Mouse (Mus musculus): ENCODE data around the gene Lsm4. TPM values are rescaled to one million over a fixed set of nuclear protein-coding genes. Genes with fewer than 3 reads are reported as not detected.

Gene Lsm4
- polyA plus RNA-seq, 1 experiment from 2014 or later = 301 TPM

- Histone ChIP-seq H3K36me3 (no peaks in the 10 kb centered on the region), H3K9me3 (replicated peaks) (no peaks in the 10 kb centered on the region), H3K27ac (ENCODE audit: poor library complexity, severe bottlenecking) (peak overlapping the region; percentile 96), H3K4me1 (replicated peaks) (peaks cover 55% of the 10 kb centered on the region), H3K4me3 (no peak overlapping the region), H3K9ac (peak overlapping the region; percentile 56), H3K27me3 (replicated peaks) (no peaks in the 10 kb centered on the region), H3K4me2 (peak overlapping the region; percentile 61)
- no peak for ATAC-seq (ENCODE audit: insufficient number of reproducible peaks, low FRiP score)
- WGBS = 33% methylated on average over 32 of the region's 32 CpGs
These were observed 22.4 kb downstream of the Lsm4 start for GRCm38 (mm10) chr8:70695318-70696018.

- peaks cover 59% of the 10 kb centered on the region for H3K4me1 ChIP-seq (replicated peaks)
- WGBS = 4% methylated on average over 31 of the region's 31 CpGs
- H3K4me2 ChIP-seq = peak overlapping the region; percentile 61
These were observed 23.2 kb downstream of the Lsm4 start for GRCm38 (mm10) chr8:70696019-70696885.

GRCm38 (mm10) chr8:70696946-70697345 lies 23.9 kb downstream of the Lsm4 start:
- 29% methylated on average over 4 of the region's 4 CpGs for WGBS
- H3K4me2 ChIP-seq = peak overlapping the region; percentile 61
- H3K27me3 ChIP-seq (replicated peaks) = no peaks in the 10 kb centered on the region
- H3K4me1 ChIP-seq (replicated peaks) = peaks cover 58% of the 10 kb centered on the region
- peak overlapping the region; percentile 61 for H3K9ac ChIP-seq
- H3K9me3 ChIP-seq (replicated peaks) = no peaks in the 10 kb centered on the region
- H3K27ac ChIP-seq (ENCODE audit: poor library complexity, severe bottlenecking) = peak overlapping the region; percentile 96
- peak overlapping the region; percentile 10; the same call in 1 of the 2 replicates for H3K4me3 ChIP-seq
- peaks cover 7% of the 10 kb centered on the region; the same call in 1 of the 2 replicates for H3K36me3 ChIP-seq
- no peak for ATAC-seq (ENCODE audit: insufficient number of reproducible peaks, low FRiP score)

More at GRCm38 (mm10) chr8:70696019-70696885, 23.2 kb downstream of the Lsm4 start:
- Histone ChIP-seq H3K9me3 (replicated peaks) (no peaks in the 10 kb centered on the region), H3K9ac (peak overlapping the region; percentile 61), H3K27me3 (replicated peaks) (no peaks in the 10 kb centered on the region), H3K4me3 (peak overlapping the region; percentile 10; the same call in 1 of the 2 replicates), H3K27ac (ENCODE audit: poor library complexity, severe bottlenecking) (peak overlapping the region; percentile 96), H3K36me3 (peaks cover 3% of the 10 kb centered on the region; the same call in 1 of the 2 replicates)
- peak; percentile 56 for ATAC-seq (ENCODE audit: insufficient number of reproducible peaks, low FRiP score)

GRCm38 (mm10) chr8:70697366-70698250 lies 24.6 kb downstream of the Lsm4 start:
- H3K4me3 ChIP-seq = peak overlapping the region; percentile 92
- WGBS = 69% methylated on average over 12 of the region's 12 CpGs
- H3K4me1 ChIP-seq (replicated peaks) = peaks cover 61% of the 10 kb centered on the region
- peak overlapping the region; percentile 61 for H3K9ac ChIP-seq
- no peak for ATAC-seq (ENCODE audit: insufficient number of reproducible peaks, low FRiP score)
- peak overlapping the region; percentile 61 for H3K4me2 ChIP-seq
- H3K9me3 ChIP-seq (replicated peaks) = no peaks in the 10 kb centered on the region
- peaks cover 13% of the 10 kb centered on the region for H3K36me3 ChIP-seq
- no peaks in the 10 kb centered on the region for H3K27me3 ChIP-seq (replicated peaks)
- H3K27ac ChIP-seq (ENCODE audit: poor library complexity, severe bottlenecking) = peak overlapping the region; percentile 96

GRCm38 (mm10) chr8:70698310-70699109 lies 25.5 kb downstream of the Lsm4 start, which contains the start of gene Jund:
TSS of gene Jund (plus strand) at chr8:70698949.
- Histone ChIP-seq H3K9me3 (replicated peaks) (no peaks in the 10 kb centered on the region), H3K4me1 (replicated peaks) (peaks cover 59% of the 10 kb centered on the region), H3K27ac (ENCODE audit: poor library complexity, severe bottlenecking) (peak within 1 kb of the TSS; percentile 99), H3K4me3 (peak within 1 kb of the TSS; percentile 92), H3K27me3 (replicated peaks) (no peaks in the 10 kb centered on the region), H3K9ac (peak within 1 kb of the TSS; percentile 100), H3K4me2 (peak within 1 kb of the TSS; percentile 87), H3K36me3 (peaks cover 22% of the 10 kb centered on the region)
- WGBS = under 1% methylated on average over 65 of the region's 69 CpGs
- peak; percentile 91 for ATAC-seq (ENCODE audit: insufficient number of reproducible peaks, low FRiP score)

- Histone ChIP-seq H3K9me3 (replicated peaks) (no peaks in the 10 kb centered on the region), H3K4me1 (replicated peaks) (peaks cover 55% of the 10 kb centered on the region), H3K27me3 (replicated peaks) (no peaks in the 10 kb centered on the region), H3K9ac (peak overlapping the region; percentile 100), H3K4me3 (peak overlapping the region; percentile 92), H3K4me2 (peak overlapping the region; percentile 87), H3K27ac (ENCODE audit: poor library complexity, severe bottlenecking) (peak overlapping the region; percentile 99), H3K36me3 (peaks cover 25% of the 10 kb centered on the region)
- WGBS = under 1% methylated on average over 80 of the region's 89 CpGs
- no peak for ATAC-seq (ENCODE audit: insufficient number of reproducible peaks, low FRiP score)
These were observed 26.2 kb downstream of the Lsm4 start for GRCm38 (mm10) chr8:70699116-70699833.

GRCm38 (mm10) chr8:70699834-70700554 lies 26.9 kb downstream of the Lsm4 start:
- WGBS = under 1% methylated on average over 58 of the region's 59 CpGs
- Histone ChIP-seq H3K27ac (ENCODE audit: poor library complexity, severe bottlenecking) (peak overlapping the region; percentile 99), H3K4me1 (replicated peaks) (peaks cover 52% of the 10 kb centered on the region), H3K9me3 (replicated peaks) (no peaks in the 10 kb centered on the region), H3K36me3 (peaks cover 25% of the 10 kb centered on the region), H3K27me3 (replicated peaks) (no peaks in the 10 kb centered on the region), H3K4me2 (peak overlapping the region; percentile 87), H3K4me3 (peak overlapping the region; percentile 92), H3K9ac (peak overlapping the region; percentile 100)
- no peak for ATAC-seq (ENCODE audit: insufficient number of reproducible peaks, low FRiP score)

GRCm38 (mm10) chr8:70700555-70700922 lies 27.5 kb downstream of the Lsm4 start:
- WGBS = under 1% methylated on average over 20 of the region's 20 CpGs
- peak; percentile 17 for ATAC-seq (ENCODE audit: insufficient number of reproducible peaks, low FRiP score)
- no peaks in the 10 kb centered on the region for H3K9me3 ChIP-seq (replicated peaks)
- H3K27me3 ChIP-seq (replicated peaks) = no peaks in the 10 kb centered on the region
- peak overlapping the region; percentile 92 for H3K4me3 ChIP-seq
- H3K27ac ChIP-seq (ENCODE audit: poor library complexity, severe bottlenecking) = peak overlapping the region; percentile 99
- H3K4me2 ChIP-seq = peak overlapping the region; percentile 87
- peaks cover 46% of the 10 kb centered on the region for H3K4me1 ChIP-seq (replicated peaks)
- H3K9ac ChIP-seq = peak overlapping the region; percentile 100
- peaks cover 25% of the 10 kb centered on the region for H3K36me3 ChIP-seq
